Mouse (Mus musculus): Measurements from ENCODE around the gene Sirt7. TPM values are rescaled to one million over a fixed set of nuclear protein-coding genes. Genes with fewer than 3 reads are reported as not detected.

Gene Sirt7
- polyA plus RNA-seq, 1 experiment = 72.2 TPM

- DNase-seq = peak; percentile 82
- 49% methylated on average over 7 of the region's 7 CpGs for WGBS
- peaks cover 3% of the 10 kb centered on the region for H3K36me3 ChIP-seq (ENCODE audit: control insufficient read depth, insufficient read depth, low read length)
- peak overlapping the region; percentile 92 for H3K27ac ChIP-seq (ENCODE audit: insufficient read depth, low read depth, low read length)
- peak; percentile 49; the same call in 1 of the 2 replicates for TF ChIP-seq CTCF (conservative IDR thresholded peaks at IDR 0.05; ENCODE audit: insufficient read depth, insufficient read length, low read depth, low read length)
- no peak for TF ChIP-seq POLR2A (IDR thresholded peaks at IDR 0.05; ENCODE audit: low read depth, low read length)
- H3K4me1 ChIP-seq (ENCODE audit: control insufficient read depth, insufficient read depth, low read length) = peaks cover 38% of the 10 kb centered on the region
- no peaks in the 10 kb centered on the region for H3K27me3 ChIP-seq (replicated peaks; ENCODE audit: control insufficient read depth, insufficient read depth, low read length)
- H3K4me3 ChIP-seq (ENCODE audit: insufficient read depth, low read depth, low read length) = peak overlapping the region; percentile 22
Measured at GRCm38 (mm10) chr11:120577211-120578023, 47.6 kb downstream of the Sirt7 start.

- peak; percentile 94 for DNase-seq
- H3K4me3 ChIP-seq (ENCODE audit: insufficient read depth, low read depth, low read length) = no peak overlapping the region
- WGBS = 62% methylated on average over 3 of the region's 3 CpGs
- peaks cover 44% of the 10 kb centered on the region for H3K4me1 ChIP-seq (ENCODE audit: control insufficient read depth, insufficient read depth, low read length)
- H3K27me3 ChIP-seq (replicated peaks; ENCODE audit: control insufficient read depth, insufficient read depth, low read length) = no peaks in the 10 kb centered on the region
- peaks cover 3% of the 10 kb centered on the region for H3K36me3 ChIP-seq (ENCODE audit: control insufficient read depth, insufficient read depth, low read length)
- no peak for TF ChIP-seq CTCF (conservative IDR thresholded peaks at IDR 0.05; ENCODE audit: insufficient read depth, insufficient read length, low read depth, low read length)
- peak; percentile 30 for TF ChIP-seq POLR2A (IDR thresholded peaks at IDR 0.05; ENCODE audit: low read depth, low read length)
- peak overlapping the region; percentile 92 for H3K27ac ChIP-seq (ENCODE audit: insufficient read depth, low read depth, low read length)
Measured at GRCm38 (mm10) chr11:120576365-120576981, 48.6 kb downstream of the Sirt7 start.

GRCm38 (mm10) chr11:120575940-120576339 lies 49.1 kb downstream of the Sirt7 start:
- no peak for TF ChIP-seq CTCF (conservative IDR thresholded peaks at IDR 0.05; ENCODE audit: insufficient read depth, insufficient read length, low read depth, low read length)
- TF ChIP-seq POLR2A (IDR thresholded peaks at IDR 0.05; ENCODE audit: low read depth, low read length) = no peak
- peaks cover 3% of the 10 kb centered on the region for H3K36me3 ChIP-seq (ENCODE audit: control insufficient read depth, insufficient read depth, low read length)
- H3K4me1 ChIP-seq (ENCODE audit: control insufficient read depth, insufficient read depth, low read length) = peaks cover 45% of the 10 kb centered on the region
- H3K27me3 ChIP-seq (replicated peaks; ENCODE audit: control insufficient read depth, insufficient read depth, low read length) = no peaks in the 10 kb centered on the region
- no peak for DNase-seq
- H3K4me3 ChIP-seq (ENCODE audit: insufficient read depth, low read depth, low read length) = no peak overlapping the region
- H3K27ac ChIP-seq (ENCODE audit: insufficient read depth, low read depth, low read length) = peak overlapping the region; percentile 85

- TF ChIP-seq POLR2A (IDR thresholded peaks at IDR 0.05; ENCODE audit: low read depth, low read length) (no peak), CTCF (conservative IDR thresholded peaks at IDR 0.05; ENCODE audit: insufficient read depth, insufficient read length, low read depth, low read length) (no peak)
- Histone ChIP-seq H3K27ac (ENCODE audit: insufficient read depth, low read depth, low read length) (no peak overlapping the region), H3K27me3 (replicated peaks; ENCODE audit: control insufficient read depth, insufficient read depth, low read length) (no peaks in the 10 kb centered on the region), H3K4me3 (ENCODE audit: insufficient read depth, low read depth, low read length) (no peak overlapping the region), H3K4me1 (ENCODE audit: control insufficient read depth, insufficient read depth, low read length) (peaks cover 40% of the 10 kb centered on the region), H3K36me3 (ENCODE audit: control insufficient read depth, insufficient read depth, low read length) (peaks cover 3% of the 10 kb centered on the region)
- WGBS = 87% methylated on average over 2 of the region's 2 CpGs
- DNase-seq = no peak
Measured at GRCm38 (mm10) chr11:120575046-120575445, 50.0 kb downstream of the Sirt7 start.

- Histone ChIP-seq H3K36me3 (ENCODE audit: control insufficient read depth, insufficient read depth, low read length) (peaks cover 4% of the 10 kb centered on the region), H3K4me3 (ENCODE audit: insufficient read depth, low read depth, low read length) (no peak overlapping the region), H3K27me3 (replicated peaks; ENCODE audit: control insufficient read depth, insufficient read depth, low read length) (no peaks in the 10 kb centered on the region), H3K27ac (ENCODE audit: insufficient read depth, low read depth, low read length) (no peak overlapping the region), H3K4me1 (ENCODE audit: control insufficient read depth, insufficient read depth, low read length) (peaks cover 32% of the 10 kb centered on the region)
- 22% methylated on average over 5 of the region's 5 CpGs for WGBS
- DNase-seq = no peak
- TF ChIP-seq CTCF (conservative IDR thresholded peaks at IDR 0.05; ENCODE audit: insufficient read depth, insufficient read length, low read depth, low read length) (no peak), POLR2A (IDR thresholded peaks at IDR 0.05; ENCODE audit: low read depth, low read length) (no peak)
Measured at GRCm38 (mm10) chr11:120574278-120574600, 50.8 kb downstream of the Sirt7 start.

- Histone ChIP-seq H3K27me3 (replicated peaks; ENCODE audit: control insufficient read depth, insufficient read depth, low read length) (no peaks in the 10 kb centered on the region), H3K4me3 (ENCODE audit: insufficient read depth, low read depth, low read length) (peak overlapping the region; percentile 77), H3K4me1 (ENCODE audit: control insufficient read depth, insufficient read depth, low read length) (peaks cover 27% of the 10 kb centered on the region), H3K36me3 (ENCODE audit: control insufficient read depth, insufficient read depth, low read length) (peaks cover 2% of the 10 kb centered on the region), H3K27ac (ENCODE audit: insufficient read depth, low read depth, low read length) (peak overlapping the region; percentile 80)
- WGBS = under 1% methylated on average over 23 of the region's 23 CpGs
- TF ChIP-seq POLR2A (IDR thresholded peaks at IDR 0.05; ENCODE audit: low read depth, low read length) (no peak), CTCF (conservative IDR thresholded peaks at IDR 0.05; ENCODE audit: insufficient read depth, insufficient read length, low read depth, low read length) (no peak)
- no peak for DNase-seq
Measured at GRCm38 (mm10) chr11:120573585-120574277, 51.3 kb downstream of the Sirt7 start.

Measured in kidney, adult 2 months (tissue).